Mouse (Mus musculus) embryo, embryonic 11 days (tissue): Measurements from ENCODE around the gene Acvrl1.
"Not testable (repeated sequence)": the region's sequence is repeated elsewhere in the genome, so short reads cannot be mapped to it uniquely, and the experiment has no call there.

Experiments used
- DNase-seq: peaks from one replicate; pipeline ENCODE4 v3.0.0-alpha.2; 2015

Acvrl1 gene

DNA sequence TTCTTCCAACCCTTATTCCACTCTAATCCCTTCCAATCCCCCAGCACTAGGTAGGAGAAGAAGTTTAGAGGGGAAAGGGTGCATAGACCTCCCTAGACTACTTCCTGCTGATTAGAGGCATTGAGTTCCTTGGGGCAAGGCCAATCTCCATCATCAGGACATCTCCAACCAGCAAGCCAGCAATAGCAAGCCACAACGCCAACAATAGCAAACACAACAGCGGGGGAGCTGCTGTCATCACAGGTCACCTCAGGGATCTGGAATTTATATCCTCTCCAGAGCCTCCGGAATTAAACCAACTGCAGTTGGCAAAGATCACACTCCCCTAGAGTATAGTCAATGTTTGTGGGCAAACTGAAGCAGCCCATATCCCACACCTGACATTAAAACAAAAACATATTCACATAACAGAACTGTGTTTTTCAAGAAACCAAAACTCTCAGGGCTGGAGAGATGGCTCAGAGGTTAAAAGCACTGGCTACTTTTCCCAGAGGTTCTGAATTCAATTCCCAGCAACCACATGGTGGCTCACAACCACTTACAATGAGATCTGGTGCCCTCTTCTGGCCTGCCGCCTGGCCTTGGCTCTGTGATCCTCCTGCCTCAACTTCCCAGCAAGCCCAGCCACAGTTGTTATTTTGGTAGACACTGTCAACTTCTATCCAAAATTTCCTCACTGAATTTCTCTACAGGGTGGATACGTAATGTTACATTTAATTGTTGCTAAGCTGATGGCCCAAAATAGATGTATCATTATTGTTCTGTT lies 20.2 kb upstream of the Acvrl1 start:
- no peak for DNase-seq

DNA sequence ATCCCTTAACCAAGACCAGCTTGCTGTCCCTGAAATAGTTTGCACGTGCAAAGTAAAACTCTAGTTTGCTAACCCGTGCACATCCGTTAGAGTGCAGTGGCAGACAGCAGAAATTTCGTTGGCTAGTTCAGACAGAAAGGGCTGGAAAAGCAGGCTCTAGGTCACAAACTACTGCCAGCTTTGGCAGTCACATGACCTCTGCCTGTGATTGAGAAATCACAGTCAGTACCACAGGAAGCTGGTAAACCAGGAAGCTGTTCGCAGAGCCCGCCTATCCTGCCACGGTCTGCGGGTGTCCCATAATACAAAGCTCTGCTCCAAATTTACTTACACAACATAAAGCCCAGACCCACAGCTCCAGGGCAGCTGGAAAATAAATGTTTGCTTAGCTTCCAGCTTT lies 15.1 kb upstream of the Acvrl1 start:
- DNase-seq: no peak

DNA sequence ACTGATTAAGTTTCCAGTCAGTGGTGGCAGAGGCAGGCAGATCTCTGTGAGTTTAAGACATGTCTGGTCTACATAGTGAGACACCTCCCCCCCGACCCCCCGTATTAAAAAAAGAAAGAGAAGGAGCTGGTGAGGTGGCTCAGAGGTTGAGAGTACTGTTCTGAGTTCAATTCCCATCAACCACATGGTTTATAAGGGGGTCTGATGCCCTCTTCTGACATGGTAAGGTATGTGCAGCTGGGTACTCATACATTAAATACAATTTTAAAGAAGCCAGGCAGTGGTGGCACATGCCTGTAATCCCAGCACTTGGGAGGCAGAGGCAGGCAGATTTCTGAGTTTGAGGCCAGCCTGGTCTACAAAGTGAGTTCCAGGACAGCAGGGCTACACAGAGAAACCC lies 14.5 kb upstream of the Acvrl1 start:
- DNase-seq: not testable (repeated sequence)

DNA sequence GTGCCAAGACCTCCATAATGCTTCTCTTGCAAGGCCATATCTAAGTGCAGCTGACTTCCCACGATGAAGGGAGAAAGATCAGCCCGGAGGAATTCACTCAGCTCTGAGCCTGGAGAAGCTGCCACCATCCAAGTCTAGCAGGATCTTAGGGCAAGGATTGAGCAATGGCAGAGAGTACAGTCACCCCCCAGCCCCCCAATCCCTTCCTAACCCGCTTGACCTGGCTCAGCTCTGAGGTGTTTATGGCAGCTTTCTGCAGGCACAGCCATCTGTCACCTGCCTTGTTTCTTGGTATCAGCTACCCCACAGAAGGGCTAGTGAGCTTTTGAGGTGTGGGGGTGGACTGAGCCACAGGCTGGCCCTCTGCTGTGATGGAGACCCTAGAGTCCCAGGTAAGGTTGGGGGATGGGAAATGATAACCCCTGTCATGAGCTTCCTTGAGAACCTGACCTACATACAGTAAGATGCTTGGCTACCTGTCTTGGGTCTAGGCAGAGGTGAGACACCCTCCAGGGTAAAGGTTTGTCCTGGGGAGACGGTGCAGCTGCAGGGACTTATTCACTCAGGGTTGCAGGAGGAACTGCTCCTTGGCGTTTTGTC lies 12.7 kb upstream of the Acvrl1 start, which contains the start of gene Ankrd33:
Ankrd33 (plus strand) TSS at position 245 of the 600 bp plus-strand sequence.
- no peak for DNase-seq

DNA sequence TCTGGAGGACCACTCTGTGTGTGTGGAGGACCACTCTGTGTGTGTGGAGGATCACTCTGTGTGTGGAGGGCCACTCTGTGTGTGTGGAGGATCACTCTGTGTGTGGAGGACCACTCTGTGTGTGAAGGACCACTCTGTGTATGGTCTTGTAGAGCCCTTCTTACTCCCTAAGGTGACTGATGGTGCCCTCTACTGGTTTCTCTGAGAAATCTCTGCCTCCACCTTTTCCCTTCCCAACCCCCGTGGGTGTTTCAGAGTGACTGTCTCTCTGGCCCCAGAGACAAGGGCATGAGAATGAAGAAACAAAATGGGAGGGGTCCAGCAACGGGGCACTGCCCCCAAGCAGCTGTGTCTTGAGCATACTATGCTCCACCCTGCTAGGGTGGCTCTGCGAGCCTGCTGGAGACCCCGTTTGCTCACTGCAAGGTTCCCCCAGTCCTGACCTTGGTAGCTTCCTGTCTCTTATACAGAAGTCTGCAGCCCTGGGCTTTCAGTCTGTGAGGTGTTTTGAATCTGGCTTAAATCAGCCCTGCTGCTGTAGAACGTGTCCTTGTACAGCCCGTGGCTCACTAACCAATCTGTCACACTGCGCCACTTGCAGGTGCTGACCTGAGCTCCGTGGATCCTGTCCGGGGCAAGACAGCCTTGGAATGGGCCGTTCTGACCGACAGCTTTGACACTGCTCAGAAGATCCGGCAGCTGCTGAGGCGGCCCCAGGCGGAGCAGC lies 9.8 kb upstream of the Acvrl1 start:
- peak; percentile 76 for DNase-seq

DNA sequence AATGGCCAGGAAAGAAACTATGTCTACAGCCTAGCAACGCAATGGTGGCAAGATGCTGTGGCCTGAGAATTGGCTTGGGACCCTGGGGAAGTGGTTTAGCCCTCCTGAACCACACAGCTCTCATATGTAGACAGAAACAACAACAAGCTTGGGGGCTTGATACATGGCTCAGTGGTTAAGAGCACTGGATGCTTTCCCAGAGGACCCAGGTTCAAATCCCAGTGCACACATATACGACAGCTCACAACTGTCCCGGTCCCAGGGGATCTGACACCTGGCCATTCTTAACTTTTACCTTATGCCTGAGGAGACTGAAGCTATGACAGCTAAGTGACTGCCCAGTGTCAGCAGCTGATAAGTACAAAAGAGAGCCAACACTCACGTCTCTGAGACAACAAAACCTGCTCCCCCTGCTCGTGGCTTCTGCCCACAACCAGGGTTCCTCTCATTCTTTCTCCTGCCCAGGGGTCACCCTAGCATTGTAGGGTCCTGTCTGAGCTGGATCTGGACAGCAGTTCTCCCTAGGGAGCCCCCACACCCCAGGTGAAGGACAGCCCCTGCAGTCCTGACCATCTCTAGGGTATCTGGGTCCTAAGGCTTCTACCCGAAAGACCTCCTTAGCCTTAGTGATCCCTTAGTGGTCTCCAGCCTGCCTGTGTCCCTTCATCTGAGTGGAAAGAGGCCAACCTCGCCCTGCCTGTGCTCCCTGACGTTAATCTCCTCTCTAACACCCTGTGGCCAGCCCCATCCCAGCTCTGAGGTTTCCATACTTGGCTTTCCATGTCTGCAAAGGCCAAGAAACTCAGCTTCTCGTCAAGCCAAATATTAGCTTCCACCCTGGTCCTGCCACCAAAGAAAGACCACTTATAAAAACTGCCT lies 6.7 kb upstream of the Acvrl1 start:
- DNase-seq: no peak

DNA sequence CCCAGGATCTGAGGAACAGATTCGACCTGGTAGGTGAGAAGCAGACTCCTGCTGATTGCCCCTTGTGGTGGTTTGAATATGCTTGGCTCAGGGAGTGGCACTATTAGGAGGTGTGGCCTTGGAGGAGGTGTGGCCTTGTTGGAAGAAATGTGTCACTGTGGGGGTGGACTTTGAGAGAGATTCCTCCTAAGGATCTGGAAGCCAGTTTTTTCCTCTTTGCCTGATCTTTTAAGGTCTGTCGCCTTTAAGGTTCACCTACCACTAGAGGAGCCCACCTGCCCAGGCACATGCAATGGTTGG lies 6.1 kb upstream of the Acvrl1 start:
- no peak for DNase-seq

DNA sequence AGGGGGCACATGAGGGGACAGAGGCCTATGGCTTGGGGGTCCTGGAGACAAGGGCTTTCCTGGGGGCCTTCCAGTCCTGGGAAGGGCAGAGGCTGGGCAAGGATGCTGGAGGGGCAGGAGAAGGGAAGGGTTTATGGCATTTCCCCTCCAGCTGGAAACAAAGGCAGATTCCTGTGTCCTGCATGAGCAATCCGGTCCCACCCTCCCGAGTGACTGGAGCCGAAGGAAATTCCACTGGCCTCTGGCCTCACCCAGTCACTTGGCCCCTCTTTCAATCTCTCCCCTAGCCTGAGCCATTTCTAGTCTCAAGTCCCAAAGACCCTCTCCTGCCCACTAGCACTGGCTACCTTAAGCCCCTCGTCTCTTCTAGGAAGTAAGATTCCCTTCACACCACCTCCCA lies 5.1 kb upstream of the Acvrl1 start:
- no peak for DNase-seq

DNA sequence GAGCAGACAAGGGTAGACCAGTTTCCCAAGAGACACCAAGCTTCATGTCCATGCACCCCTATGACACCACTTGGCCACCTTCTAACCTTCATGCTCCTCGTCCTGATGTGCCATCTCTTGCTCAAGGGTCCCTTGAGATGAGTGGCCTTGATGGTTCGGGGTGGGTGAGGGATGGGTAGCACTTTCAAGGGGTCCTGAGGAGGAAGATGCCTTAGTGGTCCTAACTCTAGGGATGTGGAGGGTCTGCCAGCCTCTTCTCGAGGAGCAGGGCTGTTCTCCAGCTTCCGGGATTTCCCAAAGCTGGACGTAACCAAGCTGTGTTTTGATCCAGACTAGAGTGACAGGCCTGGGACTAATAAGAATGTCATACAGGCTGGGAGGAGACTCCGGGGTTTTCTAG lies 2.8 kb upstream of the Acvrl1 start:
- no peak for DNase-seq

DNA sequence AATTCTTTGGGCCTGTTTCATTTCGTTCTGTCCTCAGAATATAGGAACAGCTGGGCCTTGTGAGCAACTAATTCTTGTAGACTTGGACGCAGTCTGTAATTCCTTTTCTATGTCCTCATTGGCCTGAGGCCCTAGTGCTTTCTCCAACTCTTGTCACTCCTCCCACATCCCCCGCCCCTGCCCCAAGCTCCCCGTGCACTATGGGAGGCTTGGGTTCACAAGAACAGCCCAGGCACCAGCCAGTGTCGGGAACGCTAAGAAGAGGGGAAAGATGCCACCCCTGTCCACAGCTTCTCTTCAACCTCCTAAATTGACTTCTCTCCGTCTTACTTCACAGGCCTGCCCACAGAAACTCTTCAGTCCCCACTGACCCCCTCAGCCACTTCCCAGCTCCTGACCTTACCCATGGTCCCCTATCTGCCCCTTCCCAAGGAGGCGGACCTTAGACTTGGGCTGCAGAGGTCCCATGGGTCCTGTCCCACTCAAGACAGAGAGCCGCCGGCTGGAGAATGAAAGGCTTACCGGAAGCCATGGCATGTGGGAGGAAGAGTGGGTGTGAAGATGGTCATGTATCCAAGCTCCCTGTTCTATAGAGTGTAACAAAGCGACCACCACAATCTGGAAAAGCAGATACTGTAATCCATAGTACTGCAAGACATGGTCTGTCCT lies 1.3 kb upstream of the Acvrl1 start:
- DNase-seq: no peak

DNA sequence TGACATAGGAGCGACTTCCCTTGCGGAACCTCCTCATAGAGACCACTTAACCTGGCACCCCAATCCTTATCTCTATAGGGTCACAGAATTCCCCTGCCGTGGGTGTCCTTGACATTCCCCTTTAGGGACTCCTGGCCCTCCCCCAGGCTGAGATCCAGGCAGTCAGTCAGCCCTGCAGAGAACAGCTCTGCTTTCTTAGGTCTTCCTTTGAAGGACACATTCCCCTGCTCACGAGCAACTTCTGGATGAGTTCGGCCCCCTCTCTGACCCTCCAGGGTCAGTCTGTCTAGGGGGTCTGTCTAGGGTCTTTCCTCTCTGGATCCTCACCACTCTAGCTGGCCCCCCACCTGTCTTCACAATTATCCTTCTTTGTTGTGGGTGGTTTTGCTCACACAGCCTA lies 1.1 kb downstream of the Acvrl1 start:
- no peak for DNase-seq

DNA sequence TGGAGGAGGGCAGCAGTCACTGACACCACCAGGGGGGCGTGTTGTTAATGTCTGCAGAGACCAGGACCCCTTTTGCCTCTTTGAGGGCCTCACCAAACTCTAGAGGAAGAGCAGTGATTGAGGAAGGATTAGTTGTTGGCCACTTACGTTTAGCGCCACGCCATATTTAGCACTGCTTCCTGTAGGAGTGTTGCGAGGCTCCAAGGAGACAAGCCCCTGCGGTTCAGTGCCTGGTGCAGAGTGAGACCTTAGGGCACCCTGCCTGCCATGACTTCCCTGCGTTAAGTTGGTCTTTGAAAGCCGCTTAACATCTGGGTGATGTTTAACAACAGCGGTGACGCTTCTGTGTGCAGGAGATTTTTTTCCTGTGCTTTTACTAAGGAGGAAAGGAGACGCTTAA lies 3.2 kb downstream of the Acvrl1 start:
- no peak for DNase-seq

DNA sequence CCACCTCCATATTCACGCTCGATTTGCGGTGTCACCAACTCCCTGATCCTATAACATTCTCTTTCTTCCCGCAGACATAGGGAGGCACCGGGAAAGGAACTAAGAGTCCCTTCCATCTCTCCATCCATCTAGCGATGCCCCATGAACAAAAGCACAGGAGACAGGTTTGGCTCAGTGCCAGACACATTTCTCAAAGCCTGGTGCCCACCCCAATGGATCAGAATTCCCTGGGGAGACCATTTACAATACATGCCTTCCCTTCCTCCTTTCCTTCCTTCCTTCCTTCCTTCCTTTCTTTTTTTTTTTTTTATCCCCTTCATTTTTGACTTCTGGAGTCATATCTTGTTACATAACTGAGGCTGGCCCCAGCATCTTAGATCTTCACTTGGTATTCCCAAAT lies 3.7 kb downstream of the Acvrl1 start:
- no peak for DNase-seq

DNA sequence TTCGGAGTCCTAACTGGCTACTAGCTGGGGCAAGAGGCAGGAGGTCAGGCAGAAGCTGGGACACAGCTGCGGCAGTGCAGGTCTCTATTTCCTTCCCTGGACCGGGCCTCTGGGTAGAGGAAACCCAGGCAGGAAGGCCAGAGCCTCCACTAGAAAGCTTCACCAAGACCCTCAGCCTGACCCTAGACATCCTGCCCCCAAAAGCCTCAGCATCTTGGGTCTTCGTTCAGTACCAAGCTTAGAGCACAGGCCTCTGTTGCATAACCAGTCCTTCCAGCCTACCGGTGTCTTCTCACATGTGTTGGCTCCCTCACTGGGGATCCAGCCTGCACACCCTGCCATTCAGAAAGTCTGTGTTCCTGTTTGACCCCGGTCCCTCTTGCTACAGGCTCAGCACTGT lies 4.4 kb downstream of the Acvrl1 start:
- no peak for DNase-seq

DNA sequence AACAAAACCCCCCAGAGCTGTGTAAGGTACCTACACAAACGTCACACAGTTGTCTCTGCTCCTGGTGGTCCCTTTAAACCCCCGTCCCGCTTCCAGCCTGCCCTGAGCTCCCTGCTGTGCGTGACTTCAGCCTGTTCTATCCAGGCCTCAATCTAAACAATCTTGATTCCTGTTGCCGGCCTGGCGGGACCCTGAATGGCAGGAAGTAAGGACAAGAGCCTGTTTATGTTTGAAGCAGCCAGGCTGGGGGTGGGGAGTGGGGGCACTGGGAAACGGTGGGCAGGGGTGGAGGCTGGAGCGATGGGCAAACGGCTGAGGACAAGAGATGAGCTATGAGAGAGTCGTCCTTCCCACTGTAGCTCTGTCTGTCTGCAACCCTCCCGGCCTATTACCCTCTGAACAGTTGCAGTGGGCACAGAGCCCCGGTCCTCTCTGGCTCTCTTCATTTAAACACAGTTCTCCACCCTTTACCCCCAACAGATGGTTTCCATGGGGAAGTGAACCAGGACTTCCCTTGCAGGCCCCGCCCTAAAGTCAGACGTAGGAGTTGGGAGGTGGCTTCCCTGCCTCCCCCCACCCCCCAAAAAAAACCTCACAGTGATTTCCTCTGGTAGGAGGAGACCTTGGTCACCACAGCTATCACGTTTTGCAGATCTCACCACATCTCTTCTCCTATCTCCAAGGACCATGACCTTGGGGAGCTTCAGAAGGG lies 5.8 kb downstream of the Acvrl1 start:
- peak; percentile 68 for DNase-seq

DNA sequence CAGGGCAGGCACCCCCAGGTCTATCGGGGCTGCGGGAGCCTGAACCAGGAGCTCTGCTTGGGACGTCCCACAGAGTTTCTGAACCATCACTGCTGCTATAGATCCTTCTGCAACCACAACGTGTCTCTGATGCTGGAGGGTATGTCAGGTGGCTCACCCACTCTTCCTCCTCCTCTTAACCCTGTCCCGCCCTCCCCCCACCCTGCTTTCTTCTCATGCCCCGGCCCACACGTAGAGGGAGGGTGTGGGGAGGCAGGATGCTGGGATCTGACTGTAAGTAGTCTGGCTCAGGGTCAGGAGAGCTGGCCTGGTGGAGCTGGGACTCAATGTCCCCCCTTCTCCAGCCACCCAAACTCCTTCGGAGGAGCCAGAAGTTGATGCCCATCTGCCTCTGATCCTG lies 7.1 kb downstream of the Acvrl1 start:
- DNase-seq: no peak

DNA sequence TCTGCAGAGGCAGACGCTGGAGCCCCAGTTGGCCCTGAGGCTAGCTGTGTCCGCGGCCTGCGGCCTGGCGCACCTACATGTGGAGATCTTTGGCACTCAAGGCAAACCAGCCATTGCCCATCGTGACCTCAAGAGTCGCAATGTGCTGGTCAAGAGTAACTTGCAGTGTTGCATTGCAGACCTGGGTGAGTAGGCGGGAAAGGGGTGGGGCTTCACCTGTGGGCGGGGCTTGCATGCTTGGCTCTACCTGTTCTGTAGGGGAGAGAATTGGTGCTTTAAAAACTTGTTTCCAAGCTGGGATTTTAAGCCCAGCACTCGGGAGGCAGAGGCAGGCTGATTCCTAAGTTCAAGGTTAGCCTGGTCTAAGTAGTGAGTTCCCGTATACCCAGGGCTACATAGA lies 9.1 kb downstream of the Acvrl1 start:
- no peak for DNase-seq

DNA sequence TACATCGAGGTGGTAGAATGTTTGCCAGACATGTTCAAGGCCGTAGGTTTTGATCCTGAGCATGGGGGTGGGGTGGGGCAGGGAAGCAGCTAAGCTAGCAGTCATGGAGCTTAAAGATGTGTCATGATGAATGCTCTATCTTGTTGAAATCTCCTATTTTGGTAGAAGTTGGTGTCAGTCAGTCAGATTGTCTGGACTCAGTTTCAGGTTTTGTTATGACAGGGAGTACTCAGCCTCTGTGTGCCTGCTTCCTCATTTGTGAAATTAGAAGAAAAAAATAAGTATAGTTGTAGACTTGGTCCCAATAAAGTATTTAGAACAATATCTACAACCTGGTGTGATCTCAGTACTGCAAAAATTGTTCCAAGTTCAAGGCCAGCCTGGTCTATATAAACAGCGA lies 10.4 kb downstream of the Acvrl1 start:
- no peak for DNase-seq

DNA sequence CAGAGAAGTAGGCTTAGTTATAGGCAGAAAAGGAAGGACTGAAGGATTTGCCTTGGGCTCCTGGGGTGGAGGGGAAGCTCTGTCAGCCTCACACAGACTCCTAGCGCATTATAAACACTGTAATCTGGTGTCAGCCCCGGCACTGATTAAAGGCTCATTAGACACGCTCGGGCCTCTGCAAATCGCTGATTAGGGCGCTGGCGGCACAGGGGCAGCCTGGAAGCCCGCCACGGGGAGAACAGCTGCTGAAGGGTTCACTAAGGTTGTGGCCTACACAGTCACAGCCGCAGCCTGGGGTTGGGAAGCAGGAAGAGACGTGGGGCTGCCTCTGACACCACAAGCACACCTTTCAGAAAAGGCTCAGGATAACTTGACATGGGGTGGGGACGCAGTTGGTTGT lies 11.6 kb downstream of the Acvrl1 start:
- no peak for DNase-seq

DNA sequence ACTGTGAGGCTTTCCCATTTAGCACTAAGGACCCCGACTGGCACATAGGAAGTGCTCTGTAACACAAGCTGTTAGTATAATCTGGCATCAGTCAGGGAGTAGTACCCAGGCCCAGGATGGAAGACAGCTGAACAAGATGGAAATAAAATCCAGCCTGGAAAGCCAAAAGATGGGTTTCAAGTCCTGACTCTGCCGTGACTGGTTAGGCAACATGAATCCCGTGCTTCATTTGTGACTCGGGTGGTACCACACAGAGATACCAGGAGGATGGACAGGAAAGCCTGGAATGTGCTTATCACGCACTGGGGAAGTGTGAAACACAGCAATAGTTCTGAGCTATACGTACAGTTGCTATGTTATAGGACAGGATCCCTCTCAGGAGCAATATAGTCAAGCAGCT lies 12.3 kb downstream of the Acvrl1 start:
- DNase-seq: no peak

DNA sequence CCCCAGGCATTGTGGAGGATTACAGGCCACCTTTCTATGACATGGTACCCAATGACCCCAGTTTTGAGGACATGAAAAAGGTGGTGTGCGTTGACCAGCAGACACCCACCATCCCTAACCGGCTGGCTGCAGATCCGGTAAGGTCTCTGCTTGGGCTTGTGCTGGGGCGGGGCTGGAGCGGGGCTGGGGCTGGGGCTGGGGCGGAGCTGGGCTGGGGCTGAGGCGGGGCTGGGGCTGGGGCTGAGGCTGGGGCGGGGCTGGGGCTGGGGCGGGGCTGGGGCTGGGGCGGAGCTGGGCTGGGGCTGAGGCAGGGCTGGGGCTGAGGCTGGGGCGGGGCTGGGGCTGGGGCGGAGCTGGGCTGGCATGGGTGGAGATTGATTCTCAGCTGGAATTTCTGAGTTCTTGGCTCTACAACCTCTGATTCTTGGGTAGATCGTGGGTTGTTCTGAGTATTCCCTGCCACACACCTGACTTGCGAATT lies 12.8 kb downstream of the Acvrl1 start:
- DNase-seq: peak; percentile 62

DNA sequence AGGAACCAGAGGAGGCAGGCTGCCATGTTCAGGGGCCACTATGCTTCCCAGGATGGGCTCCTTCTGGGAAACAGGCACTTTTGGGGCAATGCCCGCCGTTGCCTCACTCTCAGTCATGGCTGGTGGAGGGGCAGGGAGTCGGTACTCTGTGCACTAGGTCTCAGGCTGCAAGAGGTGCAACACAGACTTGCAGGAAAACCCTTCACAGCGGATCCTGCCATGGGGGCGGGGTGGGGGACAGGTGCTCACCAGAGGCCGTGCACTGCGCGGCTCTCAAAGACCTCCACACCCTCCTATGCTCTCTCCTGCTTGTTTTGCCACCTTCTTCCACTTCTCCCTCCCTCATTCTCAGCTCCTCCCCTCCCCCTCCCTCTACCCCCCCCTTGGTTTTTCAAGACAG lies 14.3 kb downstream of the Acvrl1 start:
- no peak for DNase-seq
